ENCODE assay signal across 8 mouse cellular contexts in genomic region chr5:53809115-53809991, GRCm38 (mm10). TPM values are rescaled to one million over a fixed set of nuclear protein-coding genes. Genes with fewer than 3 reads are reported as not detected.
DNase-seq lines count a peak whose midpoint lies in the region; ATAC-seq lines count a peak whose summit lies in the region.

Gene Tbc1d19 (plus strand): TSS chr5:53809606.

- no peaks in the 10 kb centered on the region for H3K9me3 ChIP-seq in hindbrain, embryonic 15.5 days

- peak within 1 kb of the TSS; percentile 71 for H3K9ac ChIP-seq in hindbrain, embryonic 15.5 days

- no peaks in the 10 kb centered on the region for H3K27me3 ChIP-seq in hindbrain, embryonic 15.5 days

- no peaks in the 10 kb centered on the region for H3K36me3 ChIP-seq in hindbrain, embryonic 15.5 days

- peaks cover 19% of the 10 kb centered on the region for H3K4me1 ChIP-seq in hindbrain, embryonic 15.5 days (replicated peaks)

- peak within 1 kb of the TSS; percentile 75 for H3K4me2 ChIP-seq in hindbrain, embryonic 15.5 days

- peak; percentile 99 for ATAC-seq in hindbrain, embryonic 15.5 days (ENCODE audit: low FRiP score, low read depth)

- 5% methylated on average over 36 of the region's 36 CpGs for WGBS in hindbrain, embryonic 15.5 days

- DNase-seq in WW6 (ENCODE audit: low read depth, low spot score): peak; percentile 67
- peak; percentile 76 to 82 for DNase-seq in cerebellum, postnatal 4 days (ENCODE audit: low spot score in 2 of 2)
- peak; percentile 82 for DNase-seq in gastrocnemius, adult 18-20 months (ENCODE audit: low spot score)
- DNase-seq in left cerebral cortex, adult 11 months (ENCODE audit: low spot score): peak; percentile 71
- DNase-seq in lung, postnatal 36 days: peak; percentile 87
- DNase-seq in retina, embryonic 14.5 days (ENCODE audit: low spot score): peak; percentile 87
- DNase-seq in thymus, postnatal 36 days: peak; percentile 74 to 78

- peak within 1 kb of the TSS; percentile 91 for H3K4me3 ChIP-seq in hindbrain, embryonic 15.5 days

- H3K27ac ChIP-seq in hindbrain, embryonic 15.5 days (replicated peaks): peak within 1 kb of the TSS; percentile 81

RNA-seq across cellular contexts. Expression of gene Tbc1d19, which starts in this region (rescaled TPM):
- 10 to 100 TPM; 19.7 to 22.3 TPM for total RNA-seq in gastrocnemius, adult 18-20 months (2021)
- polyA plus RNA-seq in hindbrain, embryonic 15.5 days (2015; fragmentation: Nextera tagmentation; extraction: Ambion mirVana): 72.8 and 74.4 TPM in 2 replicates

Comparison
In these comparisons a context has a peak if more than half of its experiments do, and no peak if none do; other contexts are left out.
1. Peak in every context shown above with its lines: DNase-seq, ATAC-seq, H3K4me3 ChIP-seq and H3K27ac ChIP-seq.